Mouse (Mus musculus) liver, adult 2 months (tissue): Measurements from ENCODE around the gene Ankrd2. TPM values are rescaled to one million over a fixed set of nuclear protein-coding genes. Genes with fewer than 3 reads are reported as not detected.

Experiments
- DNase-seq: peaks from one replicate; pipeline ENCODE4 v3.0.0-alpha.2; 2011; ENCODE audit warnings: low read depth, low spot score; ENCODE audit errors: extremely low read depth
- H3K27ac ChIP-seq: fragments of 200-500 bp; replicated peaks from 2 replicates; pipeline ENCODE4 v1.5.1; 2012; ENCODE audit warnings: low read depth, mild to moderate bottlenecking, control low read depth, inconsistent platforms, low read length; ENCODE audit not compliant: insufficient read depth
- H3K27me3 ChIP-seq: fragments of 200-500 bp; 2 replicates; pipeline ENCODE4 v1.6.1; 2012; ENCODE audit warnings: mild to moderate bottlenecking, moderate library complexity, low read length, inconsistent platforms; ENCODE audit not compliant: control insufficient read depth, insufficient read depth
- H3K36me3 ChIP-seq: fragments of 200-500 bp; 2 replicates; pipeline ENCODE4 v1.6.1; 2012; ENCODE audit warnings: low read length, inconsistent platforms; ENCODE audit not compliant: control insufficient read depth, insufficient read depth
- H3K4me1 ChIP-seq: fragments of 200-500 bp; 2 replicates; pipeline ENCODE4 v1.6.1; 2011; ENCODE audit warnings: low read length; ENCODE audit not compliant: control insufficient read depth, insufficient read depth
- H3K4me3 ChIP-seq: fragments of 200-500 bp; 2 replicates; pipeline ENCODE4 v1.5.1; 2011; ENCODE audit warnings: low read depth, mild to moderate bottlenecking, control low read depth, low read length, moderate library complexity; ENCODE audit not compliant: insufficient read depth
- H3K79me2 ChIP-seq: fragments of 200-500 bp; 2 replicates; pipeline ENCODE4 v1.6.1; 2012; ENCODE audit warnings: inconsistent platforms, mild to moderate bottlenecking, low read length, moderate library complexity; ENCODE audit not compliant: control insufficient read depth, insufficient read depth
- H3K9ac ChIP-seq: fragments of 200-500 bp; 2 replicates; pipeline ENCODE4 v1.6.1; 2012; ENCODE audit warnings: low read depth, mild to moderate bottlenecking, control low read depth, inconsistent platforms, low read length
- CTCF ChIP-seq: fragments of 200-500 bp; IDR thresholded peaks from 2 replicates; pipeline ENCODE4 v1.5.1; 2011; ENCODE audit warnings: low read depth, low read length, control low read depth
- POLR2A ChIP-seq: fragments of 200-500 bp; IDR thresholded peaks from 2 replicates; pipeline ENCODE4 v1.6.1; 2011; ENCODE audit warnings: low read length, control low read depth; ENCODE audit not compliant: insufficient read depth; ENCODE audit errors: extremely low read depth
- WGBS: fragments of 180-500 bp; shearing (Covaris S2); methylation state at CpG from one replicate; pipeline ENCODE4 v1.1.7; 2018; 5-methylcytosine and 5-hydroxymethylcytosine counted together
- polyA plus RNA-seq: library from polyadenylated mRNA; depleted of rRNA; stranded (reverse); fragments of >200 nt; gene quantifications from 2 replicates; pipeline ENCODE4 v1.2.3, GENCODE M21; 2012
- total RNA-seq: library from RNA; depleted of rRNA; stranded (reverse); fragments of >200 nt; gene quantifications from 2 replicates; pipeline ENCODE4 v1.2.3, GENCODE M21; 2014

The Ankrd2 gene
- total and polyA plus RNA-seq, 2 experiments: 0.37 to 1.2 TPM

GRCm38 (mm10) chr19:42072802-42073201 lies 37.0 kb downstream of the Ankrd2 start:
- H3K27ac ChIP-seq: peak overlapping the region; percentile 96
- 29% methylated on average over 7 of the region's 7 CpGs for WGBS

DNA sequence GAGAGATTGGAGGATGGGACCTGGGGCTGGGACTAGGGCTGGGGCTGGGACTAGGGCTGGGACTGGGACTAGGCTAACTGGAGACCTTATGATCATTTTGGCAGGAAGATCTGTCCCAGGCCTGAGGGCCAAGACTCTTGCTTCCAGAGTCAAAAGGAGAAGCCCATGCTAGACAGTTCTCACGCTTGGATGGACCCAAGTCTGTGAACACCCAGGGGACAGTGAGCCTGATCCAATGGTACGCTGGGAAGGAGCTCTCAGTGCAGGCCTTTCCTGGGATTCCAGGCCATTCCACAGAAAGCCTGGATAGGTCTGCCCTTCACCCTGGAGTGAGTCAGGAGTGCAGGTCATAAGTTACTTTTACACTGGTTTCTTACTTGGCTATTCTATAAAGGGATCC lies 39.3 kb downstream of the Ankrd2 start:
- TF ChIP-seq CTCF: no peak
- no peak for TF ChIP-seq POLR2A
- H3K27ac ChIP-seq: no peak overlapping the region
- H3K4me3 ChIP-seq: no peak overlapping the region
- no peak overlapping the region for H3K9ac ChIP-seq
- H3K27me3 ChIP-seq: no peaks in the 10 kb centered on the region
- DNase-seq: no peak
- WGBS: 89% methylated on average over 2 of the region's 2 CpGs
- peaks cover 11% of the 10 kb centered on the region for H3K4me1 ChIP-seq
- peaks cover 5% of the 10 kb centered on the region for H3K36me3 ChIP-seq
- no peaks in the 10 kb centered on the region for H3K79me2 ChIP-seq

More at GRCm38 (mm10) chr19:42072802-42073201, 37.0 kb downstream of the Ankrd2 start:
- Histone ChIP-seq H3K4me1 (peaks cover 11% of the 10 kb centered on the region), H3K27me3 (no peaks in the 10 kb centered on the region), H3K9ac (peak overlapping the region; percentile 53), H3K79me2 (no peaks in the 10 kb centered on the region), H3K4me3 (no peak overlapping the region), H3K36me3 (peaks cover 12% of the 10 kb centered on the region)
- TF ChIP-seq CTCF: peak; percentile 57
- no peak for TF ChIP-seq POLR2A
- peak; percentile 79 for DNase-seq

- no peak overlapping the region for H3K4me3 ChIP-seq
- no peak for TF ChIP-seq CTCF
- no peak for TF ChIP-seq POLR2A
- 96% methylated on average over 16 of the region's 16 CpGs for WGBS
- no peak overlapping the region for H3K27ac ChIP-seq
- H3K36me3 ChIP-seq: no peaks in the 10 kb centered on the region
- no peaks in the 10 kb centered on the region for H3K27me3 ChIP-seq
- no peak for DNase-seq
- H3K4me1 ChIP-seq: peaks cover 9% of the 10 kb centered on the region
- H3K9ac ChIP-seq: no peak overlapping the region
- H3K79me2 ChIP-seq: no peaks in the 10 kb centered on the region
Measured at GRCm38 (mm10) chr19:42075992-42076391, 40.2 kb downstream of the Ankrd2 start.

GRCm38 (mm10) chr19:42078566-42078965 lies 42.8 kb downstream of the Ankrd2 start:
- no peak for DNase-seq
- 95% methylated on average over 8 of the region's 8 CpGs for WGBS
- TF ChIP-seq CTCF (no peak), POLR2A (no peak)

DNA sequence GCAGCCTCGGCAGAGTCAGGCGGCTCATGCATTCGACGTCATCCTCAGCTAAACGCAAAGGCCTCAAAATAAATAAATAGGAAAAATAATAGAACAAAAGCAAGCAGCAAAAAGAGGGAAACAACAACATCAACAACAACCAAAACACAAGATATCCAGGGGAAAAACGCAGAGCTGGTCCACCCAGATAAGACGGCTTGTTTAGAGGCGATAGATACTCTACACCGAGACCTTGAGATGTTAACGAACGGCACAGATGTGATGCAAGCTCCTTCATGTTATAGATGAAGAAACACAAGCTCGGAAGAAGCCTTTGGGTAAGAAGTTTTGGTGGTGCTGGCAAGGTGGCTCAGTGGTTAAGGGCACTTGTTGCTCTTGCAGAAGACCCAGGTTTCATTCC lies 43.2 kb downstream of the Ankrd2 start:
- Histone ChIP-seq H3K36me3 (no peaks in the 10 kb centered on the region), H3K27ac (no peak overlapping the region), H3K9ac (no peak overlapping the region), H3K27me3 (no peaks in the 10 kb centered on the region), H3K4me3 (no peak overlapping the region), H3K79me2 (no peaks in the 10 kb centered on the region), H3K4me1 (no peaks in the 10 kb centered on the region)
- TF ChIP-seq POLR2A (no peak), CTCF (no peak)
- WGBS: 95% methylated on average over 12 of the region's 12 CpGs
- DNase-seq: no peak

More at GRCm38 (mm10) chr19:42078566-42078965, 42.8 kb downstream of the Ankrd2 start:
- no peaks in the 10 kb centered on the region for H3K27me3 ChIP-seq
- no peaks in the 10 kb centered on the region for H3K36me3 ChIP-seq
- no peaks in the 10 kb centered on the region for H3K79me2 ChIP-seq
- H3K9ac ChIP-seq: no peak overlapping the region
- H3K4me3 ChIP-seq: no peak overlapping the region
- no peak overlapping the region for H3K27ac ChIP-seq
- no peaks in the 10 kb centered on the region for H3K4me1 ChIP-seq

GRCm38 (mm10) chr19:42079950-42080349 lies 44.1 kb downstream of the Ankrd2 start:
- no peak for DNase-seq
- TF ChIP-seq POLR2A: no peak
- TF ChIP-seq CTCF: no peak

More at GRCm38 (mm10) chr19:42079950-42080349, 44.1 kb downstream of the Ankrd2 start:
- Histone ChIP-seq H3K36me3 (no peaks in the 10 kb centered on the region), H3K27me3 (no peaks in the 10 kb centered on the region), H3K4me1 (no peaks in the 10 kb centered on the region), H3K4me3 (no peak overlapping the region), H3K9ac (no peak overlapping the region), H3K27ac (no peak overlapping the region), H3K79me2 (no peaks in the 10 kb centered on the region)
- 62% methylated on average over 5 of the region's 5 CpGs for WGBS
